Mouse (Mus musculus) kidney, postnatal 25 days (tissue): ENCODE data around the gene Fkbp14.

Experiments
- DNase-seq, 2 experiments: peaks; one replicate each; pipeline ENCODE4 v3.0.0; 2021; ENCODE audit warnings: mixed read lengths in 2 of 2

Fkbp14 gene

GRCm38 (mm10) chr6:54543646-54544045 is 53.5 kb downstream of the Fkbp14 start:
- no peak for DNase-seq

GRCm38 (mm10) chr6:54542836-54543235 is 54.3 kb downstream of the Fkbp14 start:
- no peak for DNase-seq

- DNase-seq: no peak
Measured at GRCm38 (mm10) chr6:54540252-54540887, 56.7 kb downstream of the Fkbp14 start.

- DNase-seq: no peak
Measured at GRCm38 (mm10) chr6:54539396-54539795, 57.7 kb downstream of the Fkbp14 start.

GRCm38 (mm10) chr6:54538773-54539173 is 58.3 kb downstream of the Fkbp14 start:
- DNase-seq: no peak

- DNase-seq: no peak
Measured at GRCm38 (mm10) chr6:54537053-54537452, 60.1 kb downstream of the Fkbp14 start.

- no peak for DNase-seq
Measured at GRCm38 (mm10) chr6:54535485-54535884, 61.6 kb downstream of the Fkbp14 start.

GRCm38 (mm10) chr6:54531048-54531481 is 66.0 kb downstream of the Fkbp14 start:
- DNase-seq: no peak

GRCm38 (mm10) chr6:54530182-54530581 is 66.9 kb downstream of the Fkbp14 start:
- no peak for DNase-seq

- no peak for DNase-seq
Measured at GRCm38 (mm10) chr6:54528666-54529065, 68.4 kb downstream of the Fkbp14 start.
